Mouse (Mus musculus): ENCODE results near the gene Gcnt3. TPM values are rescaled to one million over a fixed set of nuclear protein-coding genes. Genes with fewer than 3 reads are reported as not detected.

The Gcnt3 gene
- polyA plus RNA-seq, 1 experiment from 2014 or later: 2.9 TPM

DNA sequence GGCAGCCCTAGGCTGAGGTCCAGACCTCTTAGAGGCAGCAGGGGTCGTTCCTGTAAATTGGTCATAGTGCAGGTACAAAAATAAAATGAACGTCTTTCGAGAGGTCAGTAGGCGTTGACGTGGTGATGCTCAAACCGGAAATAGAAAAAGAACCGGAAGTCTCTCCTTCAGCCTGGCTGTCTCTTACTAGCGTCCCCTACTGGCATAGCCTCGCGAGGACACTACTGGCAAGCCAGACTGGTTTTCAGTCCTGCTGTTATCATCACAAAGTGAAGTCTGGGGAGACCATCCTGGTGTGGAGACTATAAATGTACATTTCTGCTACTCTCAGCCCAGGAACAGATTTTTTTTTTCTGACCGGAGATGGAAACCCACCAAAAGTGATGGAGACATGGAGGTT lies 2.7 kb upstream of the Gcnt3 start:
- TF ChIP-seq CTCF (IDR thresholded peaks at IDR 0.05; ENCODE audit: low read depth): no peak
- H3K9ac ChIP-seq (ENCODE audit: low read depth, low read length): no peak overlapping the region
- H3K4me1 ChIP-seq (replicated peaks; ENCODE audit: insufficient read depth, low read length): no peaks in the 10 kb centered on the region
- H3K9me3 ChIP-seq (replicated peaks; ENCODE audit: low read length): no peaks in the 10 kb centered on the region
- H3K4me3 ChIP-seq (replicated peaks; ENCODE audit: low read depth, low read length): no peak overlapping the region
- DNase-seq (ENCODE audit: low spot score): no peak
- H3K36me3 ChIP-seq (ENCODE audit: insufficient read depth, low read length): no peaks in the 10 kb centered on the region
- no peak for ATAC-seq (replicated peaks; ENCODE audit: low FRiP score, low read depth)
- H3K27me3 ChIP-seq (ENCODE audit: insufficient read depth, low read length): no peaks in the 10 kb centered on the region
- WGBS: 85% methylated on average over 11 of the region's 11 CpGs
- H3K4me2 ChIP-seq (ENCODE audit: low read length): no peak overlapping the region
- no peak overlapping the region for H3K27ac ChIP-seq

DNA sequence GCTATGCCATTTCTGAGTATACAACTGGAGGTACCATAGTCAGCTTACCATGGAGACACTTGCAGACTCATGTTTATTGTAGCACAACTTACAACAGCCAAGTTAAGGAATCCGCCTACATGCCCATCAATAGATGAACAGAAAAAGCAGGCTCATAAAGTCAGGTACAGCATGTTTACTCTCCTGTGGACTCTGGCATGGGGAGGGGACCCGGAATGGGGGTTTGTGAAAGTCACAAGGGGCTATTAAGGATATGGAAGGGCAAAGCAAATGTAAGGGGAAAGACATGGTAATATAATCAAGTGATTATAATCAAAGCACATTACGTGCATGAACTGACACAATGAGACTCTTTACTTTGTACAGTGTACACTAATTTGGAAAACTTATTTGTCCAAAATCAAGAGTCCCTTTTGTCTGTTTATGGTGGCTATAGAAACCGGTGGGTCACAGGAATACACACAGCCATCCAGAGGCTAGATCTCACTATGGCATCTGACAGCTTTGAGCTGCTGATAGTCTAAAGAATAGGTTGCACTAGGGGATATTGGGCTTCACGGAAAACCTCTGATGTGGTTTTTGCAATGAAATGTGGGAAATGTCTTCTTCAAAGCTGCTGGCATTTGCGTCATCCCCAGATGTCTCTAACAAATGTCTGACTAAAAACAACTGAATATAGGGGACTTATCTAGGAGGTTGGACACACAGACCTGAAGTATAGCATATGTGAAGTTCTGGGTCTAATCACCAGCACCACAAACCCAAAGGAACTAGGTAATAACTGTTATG lies 1.9 kb upstream of the Gcnt3 start:
- Histone ChIP-seq H3K4me1 (replicated peaks; ENCODE audit: insufficient read depth, low read length) (no peaks in the 10 kb centered on the region), H3K36me3 (ENCODE audit: insufficient read depth, low read length) (no peaks in the 10 kb centered on the region), H3K27ac (no peak overlapping the region), H3K9me3 (replicated peaks; ENCODE audit: low read length) (no peaks in the 10 kb centered on the region), H3K9ac (ENCODE audit: low read depth, low read length) (no peak overlapping the region), H3K4me2 (ENCODE audit: low read length) (no peak overlapping the region), H3K4me3 (replicated peaks; ENCODE audit: low read depth, low read length) (no peak overlapping the region), H3K27me3 (ENCODE audit: insufficient read depth, low read length) (no peaks in the 10 kb centered on the region)
- DNase-seq (ENCODE audit: low spot score): no peak
- whole genome bisulfite sequencing: 78% methylated on average over 6 of the region's 6 CpGs
- ATAC-seq (replicated peaks; ENCODE audit: low FRiP score, low read depth): no peak
- no peak for TF ChIP-seq CTCF (IDR thresholded peaks at IDR 0.05; ENCODE audit: low read depth)

DNA sequence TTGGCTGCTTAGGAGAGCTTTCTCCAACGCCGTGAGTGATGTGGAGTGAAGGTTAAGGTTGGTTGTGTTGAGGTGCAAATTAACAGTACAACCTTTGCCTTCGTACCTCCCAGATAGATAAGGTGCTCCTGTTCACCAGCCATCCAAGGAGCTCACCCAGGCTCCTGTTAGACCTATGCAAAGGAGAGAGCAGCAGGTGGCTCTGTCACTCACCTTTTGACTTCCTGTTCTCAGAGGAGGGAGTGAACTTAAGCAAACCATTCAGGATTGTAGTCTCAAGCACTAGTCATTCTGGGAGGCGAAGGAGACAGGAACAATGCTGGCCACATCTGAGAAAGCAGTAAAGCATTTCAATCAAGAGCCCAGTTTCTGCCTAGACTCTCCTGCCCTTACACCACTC lies 1.2 kb downstream of the Gcnt3 start:
- DNase-seq (ENCODE audit: low spot score): no peak

DNA sequence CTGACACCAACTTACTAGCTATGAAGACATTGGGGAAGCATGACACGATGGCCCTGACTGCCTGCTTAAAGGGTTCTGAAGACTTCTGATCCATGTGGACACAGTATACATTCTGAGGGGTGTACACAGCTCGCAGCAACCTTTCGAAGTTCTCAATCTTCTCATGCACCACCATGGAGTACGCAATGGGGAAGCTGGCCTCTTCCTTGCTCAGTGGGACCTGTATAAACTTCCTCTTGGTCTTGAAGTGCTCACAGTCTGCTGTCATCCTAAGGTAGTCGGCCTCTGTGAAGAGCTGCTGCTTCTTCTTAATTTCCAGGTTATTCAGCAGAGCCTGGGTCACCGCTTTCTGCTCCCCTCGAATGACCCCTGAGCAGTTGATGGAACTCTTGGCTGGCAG lies 3.2 kb downstream of the Gcnt3 start:
- Histone ChIP-seq H3K9me3 (replicated peaks; ENCODE audit: low read length) (no peaks in the 10 kb centered on the region), H3K36me3 (ENCODE audit: insufficient read depth, low read length) (no peaks in the 10 kb centered on the region), H3K4me2 (ENCODE audit: low read length) (no peak overlapping the region), H3K27me3 (ENCODE audit: insufficient read depth, low read length) (no peaks in the 10 kb centered on the region), H3K4me3 (replicated peaks; ENCODE audit: low read depth, low read length) (no peak overlapping the region), H3K4me1 (replicated peaks; ENCODE audit: insufficient read depth, low read length) (peaks cover 4% of the 10 kb centered on the region; the same call in 1 of the 2 replicates), H3K27ac (no peak overlapping the region; the same call in 1 of the 2 replicates), H3K9ac (ENCODE audit: low read depth, low read length) (no peak overlapping the region)
- ATAC-seq (replicated peaks; ENCODE audit: low FRiP score, low read depth) (no peak), DNase-seq (ENCODE audit: low spot score) (no peak)
- 88% methylated on average over 7 of the region's 7 CpGs for WGBS
- TF ChIP-seq CTCF (IDR thresholded peaks at IDR 0.05; ENCODE audit: low read depth): no peak

More for the DNA sequence above, 1.2 kb downstream of the Gcnt3 start:
- no peak overlapping the region for H3K4me2 ChIP-seq (ENCODE audit: low read length)
- H3K4me3 ChIP-seq (replicated peaks; ENCODE audit: low read depth, low read length): no peak overlapping the region
- no peak overlapping the region for H3K9ac ChIP-seq (ENCODE audit: low read depth, low read length)
- TF ChIP-seq CTCF (IDR thresholded peaks at IDR 0.05; ENCODE audit: low read depth): peak; percentile 17; the same call in 1 of the 2 replicates
- no peak for ATAC-seq (replicated peaks; ENCODE audit: low FRiP score, low read depth)
- no peak overlapping the region for H3K27ac ChIP-seq
- H3K4me1 ChIP-seq (replicated peaks; ENCODE audit: insufficient read depth, low read length): peaks cover 4% of the 10 kb centered on the region; the same call in 1 of the 2 replicates
- H3K36me3 ChIP-seq (ENCODE audit: insufficient read depth, low read length): no peaks in the 10 kb centered on the region
- H3K27me3 ChIP-seq (ENCODE audit: insufficient read depth, low read length): no peaks in the 10 kb centered on the region
- H3K9me3 ChIP-seq (replicated peaks; ENCODE audit: low read length): no peaks in the 10 kb centered on the region
- 65% methylated on average over 4 of the region's 4 CpGs for WGBS

DNA sequence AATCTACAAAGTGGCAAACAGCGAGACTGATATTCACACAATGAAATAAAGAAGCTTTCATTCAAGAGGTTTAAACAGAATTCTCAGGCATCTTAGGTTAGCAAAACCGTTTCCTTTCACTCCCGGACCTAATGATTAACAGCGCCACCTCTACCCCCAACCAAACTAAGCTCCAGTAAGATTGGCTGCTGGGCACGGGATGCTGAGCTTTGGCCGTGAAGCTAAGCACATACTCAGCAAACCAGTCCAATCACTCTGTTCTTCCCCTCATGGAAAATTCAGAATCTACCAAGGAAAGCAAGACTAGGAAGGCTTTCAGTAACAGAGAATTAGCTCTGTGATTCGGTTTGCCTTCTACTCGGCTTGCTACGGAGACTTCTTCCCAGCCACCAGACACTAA lies 4.8 kb downstream of the Gcnt3 start:
- TF ChIP-seq CTCF (IDR thresholded peaks at IDR 0.05; ENCODE audit: low read depth): no peak
- DNase-seq (ENCODE audit: low spot score) (peak; percentile 38), ATAC-seq (replicated peaks; ENCODE audit: low FRiP score, low read depth) (no peak)
- no peak overlapping the region for H3K9ac ChIP-seq (ENCODE audit: low read depth, low read length)
- no peaks in the 10 kb centered on the region for H3K9me3 ChIP-seq (replicated peaks; ENCODE audit: low read length)
- no peak overlapping the region for H3K4me3 ChIP-seq (replicated peaks; ENCODE audit: low read depth, low read length)
- no peak overlapping the region for H3K4me2 ChIP-seq (ENCODE audit: low read length)
- H3K27ac ChIP-seq: peak overlapping the region; percentile 10; the same call in 1 of the 2 replicates
- H3K36me3 ChIP-seq (ENCODE audit: insufficient read depth, low read length): no peaks in the 10 kb centered on the region
- H3K27me3 ChIP-seq (ENCODE audit: insufficient read depth, low read length): no peaks in the 10 kb centered on the region
- H3K4me1 ChIP-seq (replicated peaks; ENCODE audit: insufficient read depth, low read length): peaks cover 4% of the 10 kb centered on the region; the same call in 1 of the 2 replicates
- 47% methylated on average over 9 of the region's 9 CpGs for WGBS

DNA sequence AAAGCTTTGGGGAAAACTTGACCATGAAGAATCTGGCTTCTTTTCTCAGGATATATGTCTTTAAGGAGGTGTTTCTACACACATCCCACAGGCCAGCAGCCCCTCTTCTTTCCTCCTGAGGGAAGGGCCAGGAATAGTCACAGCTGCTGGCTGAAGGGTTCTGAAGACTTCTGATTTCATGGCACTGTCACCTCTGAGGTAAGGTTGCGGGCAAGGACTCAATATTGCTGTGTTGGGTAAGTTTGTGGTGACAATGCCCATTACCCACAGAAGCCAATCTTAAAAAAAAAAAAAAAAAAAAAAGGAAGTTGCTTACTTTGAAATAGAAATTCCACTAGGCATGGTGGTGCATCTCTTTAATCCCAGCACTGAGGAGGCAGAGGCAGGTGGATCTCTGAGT lies 5.7 kb downstream of the Gcnt3 start:
- Histone ChIP-seq H3K27ac (no peak overlapping the region), H3K4me2 (ENCODE audit: low read length) (no peak overlapping the region), H3K4me1 (replicated peaks; ENCODE audit: insufficient read depth, low read length) (peaks cover 4% of the 10 kb centered on the region; the same call in 1 of the 2 replicates), H3K36me3 (ENCODE audit: insufficient read depth, low read length) (no peaks in the 10 kb centered on the region), H3K4me3 (replicated peaks; ENCODE audit: low read depth, low read length) (no peak overlapping the region), H3K9ac (ENCODE audit: low read depth, low read length) (no peak overlapping the region), H3K27me3 (ENCODE audit: insufficient read depth, low read length) (no peaks in the 10 kb centered on the region), H3K9me3 (replicated peaks; ENCODE audit: low read length) (no peaks in the 10 kb centered on the region)
- 88% methylated on average over 1 of the region's 1 CpGs for WGBS
- ATAC-seq (replicated peaks; ENCODE audit: low FRiP score, low read depth) (no peak), DNase-seq (ENCODE audit: low spot score) (no peak)
- no peak for TF ChIP-seq CTCF (IDR thresholded peaks at IDR 0.05; ENCODE audit: low read depth)
